In genomic region chr11:50122631-50123081, GRCm38 (mm10) we compare ENCODE assay signal across 21 mouse cellular contexts. TPM values are rescaled to one million over a fixed set of nuclear protein-coding genes. Genes with fewer than 3 reads are reported as not detected.
DNase-seq lines count a peak whose midpoint lies in the region; ATAC-seq and TF ChIP-seq lines count a peak whose summit lies in the region.
"Had no signal": no experiment of that assay in that cellular context is flagged by ENCODE, and none has a peak within 500 bp of the region (broad histone marks: within the 10 kb centered on the region; RNA-seq: fewer than 3 reads in every experiment).

No protein-coding gene starts in this region.

- no peak overlapping the region; the same call in 1 of the 2 replicates for H3K27ac ChIP-seq in forebrain, embryonic 13.5 days
- H3K27ac ChIP-seq in forebrain, embryonic 10.5 days, result no peak overlapping the region
- peak overlapping the region; percentile 29 for H3K27ac ChIP-seq in cerebellum, adult 2 months (ENCODE audit: insufficient read depth, low read length)
- H3K27ac ChIP-seq: heart, adult 2 months; limb, embryonic 12.5 days; liver, embryonic 13.5 days; lung, embryonic 15.5 days; macrophage; midbrain, embryonic 12.5 days; neural tube, embryonic 12.5 days had no signal

- no peaks in the 10 kb centered on the region for H3K27me3 ChIP-seq in forebrain, embryonic 13.5 days
- H3K27me3 ChIP-seq in forebrain, embryonic 10.5 days (ENCODE audit: poor library complexity, severe bottlenecking), result no peaks in the 10 kb centered on the region
- H3K27me3 ChIP-seq in cerebellum, adult 2 months (ENCODE audit: control insufficient read depth, insufficient read depth, low read length), result no peaks in the 10 kb centered on the region
- H3K27me3 ChIP-seq: limb, embryonic 12.5 days; liver, embryonic 13.5 days; lung, embryonic 15.5 days; midbrain, embryonic 12.5 days; neural tube, embryonic 12.5 days; Patski had no signal

- intact Hi-C loops in left cerebral cortex, postnatal 4 days (cut with DNase I), result no loop called here

- TF ChIP-seq POLR2A in cerebellum, adult 2 months (IDR thresholded peaks at IDR 0.05; ENCODE audit: borderline replicate concordance, insufficient read depth, low read length), result no peak

- 92% methylated on average over 8 of the region's 8 CpGs for WGBS in forebrain, embryonic 13.5 days
- 93% methylated on average over 8 of the region's 8 CpGs for WGBS in forebrain, embryonic 10.5 days
- 20% methylated on average over 8 of the region's 8 CpGs for WGBS in cerebellum, adult 2 months

- H3K4me2 ChIP-seq in forebrain, embryonic 13.5 days, result no peak overlapping the region
- H3K4me2 ChIP-seq: limb, embryonic 12.5 days; liver, embryonic 13.5 days; lung, embryonic 15.5 days; midbrain, embryonic 12.5 days; neural tube, embryonic 12.5 days had no signal

- peak; percentile 41; the same call in 1 of the 2 replicates for ATAC-seq in forebrain, embryonic 13.5 days
- ATAC-seq in megakaryocyte progenitor cell, adult 5-6 weeks (replicated peaks; ENCODE audit: poor library complexity), result no peak
- ATAC-seq: hindbrain, embryonic 16.5 days; Patski had no signal

- no peak for TF ChIP-seq CTCF in cerebellum, adult 2 months (IDR thresholded peaks at IDR 0.05; ENCODE audit: borderline replicate concordance, insufficient read depth, low read depth, low read length)

- H3K4me3 ChIP-seq in forebrain, embryonic 13.5 days, result no peak overlapping the region
- H3K4me3 ChIP-seq in forebrain, embryonic 10.5 days, result no peak overlapping the region
- no peak overlapping the region for H3K4me3 ChIP-seq in cerebellum, adult 2 months (replicated peaks; ENCODE audit: insufficient read depth, low read depth, low read length)
- H3K4me3 ChIP-seq: heart, adult 2 months; limb, embryonic 12.5 days; liver, embryonic 13.5 days; lung, embryonic 15.5 days; midbrain, embryonic 12.5 days; neural tube, embryonic 12.5 days had no signal

- no peaks in the 10 kb centered on the region for H3K4me1 ChIP-seq in forebrain, embryonic 13.5 days
- H3K4me1 ChIP-seq in forebrain, embryonic 10.5 days, result peaks cover 2% of the 10 kb centered on the region
- peaks cover 20% of the 10 kb centered on the region for H3K4me1 ChIP-seq in cerebellum, adult 2 months (ENCODE audit: control insufficient read depth, insufficient read depth, low read length)
- H3K4me1 ChIP-seq: lung, embryonic 15.5 days; midbrain, embryonic 12.5 days; neural tube, embryonic 12.5 days had no signal

- peaks cover 33% of the 10 kb centered on the region for H3K36me3 ChIP-seq in forebrain, embryonic 13.5 days (ENCODE audit: poor library complexity, severe bottlenecking)
- peaks cover 31% of the 10 kb centered on the region for H3K36me3 ChIP-seq in forebrain, embryonic 10.5 days (replicated peaks)
- H3K36me3 ChIP-seq: liver, embryonic 13.5 days; lung, embryonic 15.5 days had no signal

- H3K9me3 ChIP-seq in forebrain, embryonic 13.5 days (replicated peaks), result no peaks in the 10 kb centered on the region
- H3K9me3 ChIP-seq in forebrain, embryonic 10.5 days, result no peaks in the 10 kb centered on the region
- H3K9me3 ChIP-seq: limb, embryonic 12.5 days; liver, embryonic 13.5 days; lung, embryonic 15.5 days; midbrain, embryonic 12.5 days; neural tube, embryonic 12.5 days had no signal

- H3K9ac ChIP-seq in forebrain, embryonic 13.5 days, result no peak overlapping the region
- H3K9ac ChIP-seq: limb, embryonic 12.5 days; liver, embryonic 13.5 days; lung, embryonic 15.5 days; midbrain, embryonic 12.5 days; neural tube, embryonic 12.5 days had no signal

- DNase-seq in forebrain, embryonic 10.5 days (ENCODE audit: extremely low spot score, low spot score), result no peak
- DNase-seq in left cerebral cortex, postnatal 4 days, result peak; percentile 47
- no peak for DNase-seq in left cerebral cortex, adult 8-10 months (ENCODE audit: low spot score in 2 of 2)
- DNase-seq in cerebellum, adult 2 months, result peak; percentile 64 to 76
- DNase-seq in cerebellum, postnatal 36 days, result peak; percentile 56 to 60
- DNase-seq in lung, adult 18-20 months, result no peak
- DNase-seq: adrenal gland, postnatal 14 days; heart, adult 2 months; heart, postnatal 36 days; kidney, adult 2 months; kidney, postnatal 14 days; liver, embryonic 13.5 days had no signal

RNA-seq across cellular contexts. Expression of gene Tbc1d9b, which starts 8.5 kb away (rescaled TPM):
- polyA plus RNA-seq in forebrain, embryonic 13.5 days (2015; fragmentation: Nextera tagmentation; extraction: Ambion mirVana), result 30.2 and 33.0 TPM in 2 replicates
- polyA plus RNA-seq in forebrain, embryonic 10.5 days (2016; fragmentation: Nextera tagmentation; extraction: Ambion mirVana), result 32.5 TPM in 2 replicates
- total RNA-seq in left cerebral cortex, postnatal 4 days (2021), result 10 to 100 TPM; 47.1 to 56.9 TPM
- 100 to 1,000 TPM; 125 to 140 (median 133) TPM for total RNA-seq in left cerebral cortex, adult 8-10 months (2022)
- 118 and 124 TPM in 2 replicates for polyA plus RNA-seq in cerebellum, adult 2 months (2012; rRNA removed)
- total RNA-seq in megakaryocyte progenitor cell, adult 5-6 weeks (2015), result 38.6 and 41.5 TPM in 2 replicates
- total RNA-seq in megakaryocyte progenitor cell, adult 5-6 weeks (2017), result 78.6 and 91.2 TPM in 2 replicates

RNA-seq across cellular contexts. Expression of gene Mrnip, which starts 51.6 kb away (rescaled TPM):
- 24.0 and 26.9 TPM in 2 replicates for polyA plus RNA-seq in forebrain, embryonic 13.5 days (2015; fragmentation: Nextera tagmentation; extraction: Ambion mirVana)
- polyA plus RNA-seq in forebrain, embryonic 10.5 days (2016; fragmentation: Nextera tagmentation; extraction: Ambion mirVana), result 22.8 and 25.9 TPM in 2 replicates
- total RNA-seq in left cerebral cortex, postnatal 4 days (2021), result 10 to 100 TPM; 19.1 to 20.3 TPM
- 10 to 100 TPM; 14.4 to 19.1 (median 15.7) TPM for total RNA-seq in left cerebral cortex, adult 8-10 months (2022)
- 22.5 and 24.2 TPM in 2 replicates for polyA plus RNA-seq in cerebellum, adult 2 months (2012; rRNA removed)
- 18.8 and 20.0 TPM in 2 replicates for total RNA-seq in megakaryocyte progenitor cell, adult 5-6 weeks (2015)
- 14.6 and 16.5 TPM in 2 replicates for total RNA-seq in megakaryocyte progenitor cell, adult 5-6 weeks (2017)

Comparison
In these comparisons a context has a peak if more than half of its experiments do, and no peak if none do; other contexts are left out.
1. DNase-seq: peak in left cerebral cortex, postnatal 4 days (single experiment), cerebellum, adult 2 months (2 of 2) and cerebellum, postnatal 36 days (2 of 2); none in forebrain, embryonic 10.5 days (single experiment), left cerebral cortex, adult 8-10 months (0 of 2) and lung, adult 18-20 months (0 of 2).